Mouse (Mus musculus) embryonic facial prominence, embryonic 11.5 days (tissue): ENCODE measurements at regions not wholly inside any gene's neighbourhood (a gene's known extent, or its start where the extent isn't known, plus 50 kb on each side); places are given as distances from the start of the nearest gene placed in this dataset.
A peak's percentile ranks its signal among the peaks of the same experiment; 100 is the strongest.

Experiments
- ATAC-seq: fragments of 200-750 bp; cut with Nextera tagmentation; replicated peaks from 2 replicates; pipeline ENCODE4 v1.8.0; 2017; ENCODE audit warnings: low read depth; ENCODE audit not compliant: insufficient number of reproducible peaks, low FRiP score, low TSS enrichment
- DNase-seq: peaks from one replicate; pipeline ENCODE4 v3.0.0-alpha.2; 2015; ENCODE audit warnings: low spot score
- H3K27ac ChIP-seq: fragments of 300-500 bp; sonication (generic); replicated peaks from 2 replicates; pipeline ENCODE4 v1.5.1; 2014; ENCODE audit warnings: mild to moderate bottlenecking, low read depth, low read length, control low read depth
- H3K27me3 ChIP-seq: fragments of 300-500 bp; sonication (generic); 2 replicates; pipeline ENCODE4 v1.6.1; 2014; ENCODE audit warnings: mild to moderate bottlenecking, low read length, moderate library complexity, mixed read lengths; ENCODE audit not compliant: control insufficient read depth, insufficient read depth
- H3K36me3 ChIP-seq: fragments of 300-500 bp; sonication (generic); replicated peaks from 2 replicates; pipeline ENCODE4 v1.6.1; 2014; ENCODE audit warnings: low read depth, mild to moderate bottlenecking, low read length, moderate library complexity, mixed read lengths; ENCODE audit not compliant: control insufficient read depth, insufficient read depth
- H3K4me1 ChIP-seq: fragments of 300-500 bp; sonication (generic); 2 replicates; pipeline ENCODE4 v1.6.1; 2014; ENCODE audit warnings: low read length, mixed read lengths; ENCODE audit not compliant: control insufficient read depth, insufficient read depth
- H3K4me2 ChIP-seq: fragments of 300-500 bp; sonication (generic); 2 replicates; pipeline ENCODE4 v1.6.1; 2014; ENCODE audit warnings: low read depth, mild to moderate bottlenecking, control low read depth, low read length, moderate library complexity
- H3K4me3 ChIP-seq: fragments of 300-500 bp; sonication (generic); 2 replicates; pipeline ENCODE4 v1.5.1; 2014; ENCODE audit warnings: low read depth, low read length, control low read depth
- H3K9ac ChIP-seq: fragments of 300-500 bp; sonication (generic); replicated peaks from 2 replicates; pipeline ENCODE4 v1.6.1; 2014; ENCODE audit warnings: mild to moderate bottlenecking, control low read depth, low read length
- H3K9me3 ChIP-seq: fragments of 300-500 bp; sonication (generic); replicated peaks from 2 replicates; pipeline ENCODE4 v1.6.1; 2016; ENCODE audit warnings: mild to moderate bottlenecking, low read length, inconsistent platforms, mixed read lengths; ENCODE audit not compliant: control insufficient read depth
- WGBS: fragments of 180-500 bp; shearing (Covaris S2); extraction: QIAGEN DNeasy Blood & Tissue Kit; methylation state at CpG from one replicate; pipeline ENCODE4 v1.1.7; 2014; 5-methylcytosine and 5-hydroxymethylcytosine counted together

- 88% methylated on average over 7 of the region's 7 CpGs for WGBS
- DNase-seq (no peak), ATAC-seq (no peak)
- H3K9me3 ChIP-seq, result no peaks in the 10 kb centered on the region
- H3K9ac ChIP-seq, result no peak overlapping the region
- H3K4me2 ChIP-seq, result no peak overlapping the region
- no peak overlapping the region for H3K27ac ChIP-seq
- H3K4me3 ChIP-seq, result no peak overlapping the region
- H3K27me3 ChIP-seq, result no peaks in the 10 kb centered on the region
- H3K36me3 ChIP-seq, result no peaks in the 10 kb centered on the region
- H3K4me1 ChIP-seq, result no peaks in the 10 kb centered on the region
Observed at GRCm38 (mm10) chr6:118330496-118330895, 88.8 kb downstream of the Bms1 start.

- Histone ChIP-seq H3K36me3 (no peaks in the 10 kb centered on the region), H3K9me3 (no peaks in the 10 kb centered on the region), H3K9ac (no peak overlapping the region), H3K4me1 (no peaks in the 10 kb centered on the region), H3K27me3 (no peaks in the 10 kb centered on the region), H3K4me2 (no peak overlapping the region), H3K4me3 (no peak overlapping the region), H3K27ac (no peak overlapping the region)
- peak; percentile 12 for DNase-seq
- 69% methylated on average over 6 of the region's 6 CpGs for WGBS
- ATAC-seq, result no peak
Observed at GRCm38 (mm10) chr6:118327458-118327857, 91.8 kb downstream of the Bms1 start.

GRCm38 (mm10) chr6:118325681-118326080 is 93.6 kb downstream of the Bms1 start:
- Histone ChIP-seq H3K36me3 (no peaks in the 10 kb centered on the region), H3K9ac (no peak overlapping the region), H3K4me1 (no peaks in the 10 kb centered on the region), H3K9me3 (no peaks in the 10 kb centered on the region), H3K4me3 (no peak overlapping the region), H3K4me2 (no peak overlapping the region), H3K27me3 (no peaks in the 10 kb centered on the region), H3K27ac (no peak overlapping the region)
- 92% methylated on average over 1 of the region's 1 CpGs for WGBS
- DNase-seq, result no peak
- ATAC-seq, result no peak

DNA sequence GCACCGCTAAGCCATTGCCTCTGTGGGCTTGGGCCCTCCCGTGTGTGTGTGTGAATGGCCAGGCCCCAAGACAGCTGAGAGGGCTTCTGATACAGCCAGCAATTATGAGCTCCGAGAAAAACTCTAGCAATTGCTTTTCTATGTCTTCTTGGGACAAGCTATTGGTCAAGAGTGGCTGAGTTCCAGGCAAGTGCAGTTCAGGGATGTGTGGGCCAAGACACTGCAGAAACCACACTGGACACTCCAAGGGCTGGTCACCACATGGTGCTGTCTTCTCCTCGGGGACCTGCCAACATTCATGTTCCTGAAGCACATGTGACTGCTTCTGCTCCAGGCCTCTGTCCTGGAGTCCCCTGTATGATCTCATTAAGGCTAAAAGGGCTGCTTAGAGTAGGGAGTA is 94.7 kb downstream of the Bms1 start:
- WGBS, result 77% methylated on average over 4 of the region's 4 CpGs
- DNase-seq, result no peak
- Histone ChIP-seq H3K36me3 (no peaks in the 10 kb centered on the region), H3K9me3 (no peaks in the 10 kb centered on the region), H3K27ac (no peak overlapping the region), H3K4me3 (no peak overlapping the region), H3K9ac (no peak overlapping the region), H3K27me3 (no peaks in the 10 kb centered on the region), H3K4me1 (no peaks in the 10 kb centered on the region), H3K4me2 (no peak overlapping the region)
- ATAC-seq, result no peak

DNA sequence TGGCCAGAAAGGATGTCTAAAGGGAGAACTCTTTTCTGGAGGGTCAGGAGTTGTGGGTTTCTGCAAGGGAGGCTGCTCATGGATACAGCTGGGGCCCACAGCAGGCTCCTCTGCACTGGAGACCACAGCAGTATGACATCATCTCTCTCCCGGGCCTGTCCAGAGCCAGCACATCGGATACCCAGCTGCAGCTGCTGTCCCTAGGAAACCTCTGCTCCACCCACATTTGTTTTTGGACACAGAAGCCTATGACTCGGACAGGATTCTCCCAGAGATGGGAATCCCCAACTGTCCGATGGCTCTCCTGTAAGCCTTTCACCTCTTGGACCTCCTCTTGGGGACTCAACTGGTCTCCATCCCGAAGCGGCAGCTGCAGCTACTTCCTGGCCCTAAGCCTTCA is 96.2 kb downstream of the Bms1 start:
- Histone ChIP-seq H3K27ac (no peak overlapping the region), H3K4me3 (no peak overlapping the region), H3K36me3 (no peaks in the 10 kb centered on the region), H3K9me3 (no peaks in the 10 kb centered on the region), H3K4me1 (no peaks in the 10 kb centered on the region), H3K4me2 (no peak overlapping the region), H3K27me3 (no peaks in the 10 kb centered on the region), H3K9ac (no peak overlapping the region)
- 70% methylated on average over 6 of the region's 6 CpGs for WGBS
- ATAC-seq (no peak), DNase-seq (no peak)

DNA sequence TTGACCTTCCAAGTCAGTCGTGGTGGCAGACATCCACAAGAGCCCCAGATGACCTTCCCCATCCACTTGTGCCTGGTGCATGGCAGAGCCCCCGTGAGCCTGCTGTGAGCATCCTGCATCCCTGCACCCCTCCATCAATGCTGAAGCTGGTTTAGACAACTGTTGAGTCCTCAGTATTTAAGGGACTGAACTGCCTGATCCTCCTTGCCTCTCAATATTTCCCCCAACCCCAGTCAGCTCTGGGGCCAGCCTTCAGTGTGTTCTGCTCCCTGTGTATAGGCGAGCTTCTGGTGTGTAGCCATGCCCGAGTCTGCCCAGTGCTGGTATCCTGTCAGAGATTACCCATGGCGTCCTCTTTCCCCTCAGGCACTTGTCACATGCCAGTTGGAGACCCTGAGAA is 96.6 kb downstream of the Bms1 start:
- Histone ChIP-seq H3K9me3 (no peaks in the 10 kb centered on the region), H3K27me3 (no peaks in the 10 kb centered on the region), H3K27ac (no peak overlapping the region), H3K4me1 (no peaks in the 10 kb centered on the region), H3K4me2 (no peak overlapping the region), H3K4me3 (no peak overlapping the region), H3K36me3 (no peaks in the 10 kb centered on the region), H3K9ac (no peak overlapping the region)
- DNase-seq (no peak), ATAC-seq (no peak)
- WGBS, result 72% methylated on average over 5 of the region's 5 CpGs

- DNase-seq, result no peak
- 84% methylated on average over 6 of the region's 6 CpGs for WGBS
- ATAC-seq, result no peak
- Histone ChIP-seq H3K4me3 (no peak overlapping the region), H3K4me2 (no peak overlapping the region), H3K27me3 (no peaks in the 10 kb centered on the region), H3K36me3 (no peaks in the 10 kb centered on the region), H3K27ac (no peak overlapping the region), H3K9me3 (no peaks in the 10 kb centered on the region), H3K4me1 (no peaks in the 10 kb centered on the region), H3K9ac (no peak overlapping the region)
Observed at GRCm38 (mm10) chr6:118322061-118322460, 97.2 kb downstream of the Bms1 start.

DNA sequence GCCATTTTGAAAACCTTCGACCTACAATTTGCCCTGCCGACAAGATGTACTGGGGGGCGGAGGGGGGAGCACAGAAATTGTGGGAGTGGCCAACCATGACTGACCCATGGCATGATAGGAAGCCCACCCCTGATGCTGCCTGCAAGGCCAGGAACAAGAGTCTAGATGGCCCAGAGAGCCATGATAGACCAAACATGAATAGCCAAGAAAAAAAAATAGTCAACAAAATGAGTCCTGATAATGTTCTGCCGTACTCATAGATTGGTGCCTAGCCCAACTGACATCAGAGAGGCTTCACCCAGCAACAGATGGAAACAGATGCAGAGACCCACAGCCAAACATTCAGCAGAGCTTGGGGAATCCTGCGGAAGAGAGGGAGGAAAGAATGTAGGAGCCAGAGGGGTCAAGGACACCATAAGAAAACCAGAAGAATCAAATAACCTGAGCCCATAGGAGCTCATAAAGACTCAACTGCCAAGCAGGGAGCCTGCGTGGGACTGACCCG is 99.2 kb downstream of the Bms1 start:
- DNase-seq (no peak), ATAC-seq (no peak)
- Histone ChIP-seq H3K4me1 (no peaks in the 10 kb centered on the region), H3K4me3 (no peak overlapping the region), H3K9ac (no peak overlapping the region), H3K4me2 (no peak overlapping the region), H3K27me3 (no peaks in the 10 kb centered on the region), H3K36me3 (no peaks in the 10 kb centered on the region), H3K9me3 (no peaks in the 10 kb centered on the region), H3K27ac (no peak overlapping the region)
- 91% methylated on average over 7 of the region's 7 CpGs for WGBS
